Mouse (Mus musculus) forebrain, embryonic 14.5 days (tissue): Measurements from ENCODE around the gene Itpr2. TPM values are rescaled to one million over a fixed set of nuclear protein-coding genes. Genes with fewer than 3 reads are reported as not detected.

Experiments used
- ATAC-seq: fragments of 200-750 bp; cut with Nextera tagmentation; 2 replicates; pipeline ENCODE4 v1.8.0; 2017; ENCODE audit warnings: mild to moderate bottlenecking, moderate library complexity
- DNase-seq: peaks from one replicate; pipeline ENCODE4 v3.0.0-alpha.2; 2015; ENCODE audit warnings: low spot score
- H3K27ac ChIP-seq: fragments of 300-500 bp; sonication (generic); 2 replicates; pipeline ENCODE4 v1.5.1; 2014; ENCODE audit warnings: low read depth, mild to moderate bottlenecking, control low read depth, low read length, moderate library complexity
- H3K27me3 ChIP-seq: fragments of 300-500 bp; sonication (generic); replicated peaks from 2 replicates; pipeline ENCODE4 v1.6.1; 2014; ENCODE audit warnings: low read length, control low read depth, mixed read lengths; ENCODE audit not compliant: control insufficient read depth, insufficient read depth
- H3K36me3 ChIP-seq: fragments of 300-500 bp; sonication (generic); 2 replicates; pipeline ENCODE4 v1.6.1; 2014; ENCODE audit warnings: low read length, control low read depth; ENCODE audit not compliant: control insufficient read depth, insufficient read depth
- H3K4me1 ChIP-seq: fragments of 300-500 bp; sonication (generic); 2 replicates; pipeline ENCODE4 v1.6.1; 2014; ENCODE audit warnings: antibody characterized with exemption, low read length, control low read depth; ENCODE audit not compliant: control insufficient read depth, insufficient read depth
- H3K4me2 ChIP-seq: fragments of 300-500 bp; sonication (generic); 2 replicates; pipeline ENCODE4 v1.6.1; 2014; ENCODE audit warnings: mild to moderate bottlenecking, control low read depth, low read length
- H3K4me3 ChIP-seq: fragments of 300-500 bp; sonication (generic); 2 replicates; pipeline ENCODE4 v1.5.1; 2014; ENCODE audit warnings: low read depth, low read length, control low read depth
- H3K9ac ChIP-seq: fragments of 300-500 bp; sonication (generic); 2 replicates; pipeline ENCODE4 v1.6.1; 2014; ENCODE audit warnings: mild to moderate bottlenecking, low read length, control low read depth, moderate library complexity
- H3K9me3 ChIP-seq: fragments of 300-500 bp; sonication (generic); replicated peaks from 2 replicates; pipeline ENCODE4 v1.6.1; 2016; ENCODE audit warnings: low read length, control low read depth, mixed read lengths; ENCODE audit not compliant: control insufficient read depth
- WGBS: fragments of 180-500 bp; shearing (Covaris S2); extraction: QIAGEN DNeasy Blood & Tissue Kit; methylation state at CpG from one replicate; pipeline ENCODE4 v1.1.7; 2014; 5-methylcytosine and 5-hydroxymethylcytosine counted together
- polyA plus RNA-seq: library from polyadenylated mRNA; unstranded; fragments of >200 nt; fragmentation: Nextera tagmentation; extraction: Ambion mirVana; gene quantifications from 2 replicates; pipeline ENCODE4 v1.2.1, GENCODE M21; 2014

Itpr2 gene
- polyA plus RNA-seq = 2.4 and 4.5 TPM in 2 replicates

GRCm38 (mm10) chr6:146501866-146502804 lies at the start of gene Itpr2:
Gene Itpr2 (minus strand): TSS chr6:146502223.
- Histone ChIP-seq H3K4me3 (peak within 1 kb of the TSS; percentile 63), H3K27me3 (peaks cover 11% of the 10 kb centered on the region; the same call in 1 of the 2 replicates), H3K9ac (peak within 1 kb of the TSS; percentile 55), H3K9me3 (no peaks in the 10 kb centered on the region), H3K4me2 (peak within 1 kb of the TSS; percentile 98), H3K4me1 (no peaks in the 10 kb centered on the region), H3K27ac (no peak within 1 kb of the TSS), H3K36me3 (no peaks in the 10 kb centered on the region)
- DNase-seq (peak; percentile 68), ATAC-seq (peak; percentile 96)
- WGBS = under 1% methylated on average over 66 of the region's 70 CpGs

- DNase-seq = no peak
- ATAC-seq = no peak
- no peak overlapping the region for H3K4me2 ChIP-seq
Observed at GRCm38 (mm10) chr6:146551326-146551725, 49.3 kb upstream of the Itpr2 start.

GRCm38 (mm10) chr6:146550421-146550820 lies 48.4 kb upstream of the Itpr2 start:
- Histone ChIP-seq H3K27me3 (no peaks in the 10 kb centered on the region), H3K27ac (no peak overlapping the region), H3K9ac (no peak overlapping the region), H3K9me3 (no peaks in the 10 kb centered on the region), H3K4me3 (no peak overlapping the region), H3K4me2 (no peak overlapping the region), H3K4me1 (no peaks in the 10 kb centered on the region), H3K36me3 (peaks cover 75% of the 10 kb centered on the region)
- 89% methylated on average over 2 of the region's 2 CpGs for WGBS
- DNase-seq (no peak), ATAC-seq (no peak)

More at GRCm38 (mm10) chr6:146551326-146551725, 49.3 kb upstream of the Itpr2 start:
- Histone ChIP-seq H3K9me3 (no peaks in the 10 kb centered on the region), H3K27ac (no peak overlapping the region), H3K36me3 (peaks cover 82% of the 10 kb centered on the region), H3K4me1 (no peaks in the 10 kb centered on the region), H3K4me3 (no peak overlapping the region), H3K27me3 (no peaks in the 10 kb centered on the region), H3K9ac (no peak overlapping the region)

- 91% methylated on average over 5 of the region's 5 CpGs for WGBS
Observed at GRCm38 (mm10) chr6:146545289-146545865, 43.4 kb upstream of the Itpr2 start.

GRCm38 (mm10) chr6:146544622-146545021 lies 42.6 kb upstream of the Itpr2 start:
- H3K27ac ChIP-seq = no peak overlapping the region
- WGBS = 90% methylated on average over 1 of the region's 1 CpGs
- no peaks in the 10 kb centered on the region for H3K27me3 ChIP-seq
- H3K4me2 ChIP-seq = no peak overlapping the region
- DNase-seq (no peak), ATAC-seq (no peak)
- H3K9me3 ChIP-seq = no peaks in the 10 kb centered on the region
- peaks cover 25% of the 10 kb centered on the region for H3K36me3 ChIP-seq
- H3K9ac ChIP-seq = no peak overlapping the region
- no peaks in the 10 kb centered on the region for H3K4me1 ChIP-seq
- H3K4me3 ChIP-seq = no peak overlapping the region

More at GRCm38 (mm10) chr6:146545289-146545865, 43.4 kb upstream of the Itpr2 start:
- ATAC-seq (no peak), DNase-seq (no peak)
- Histone ChIP-seq H3K36me3 (peaks cover 32% of the 10 kb centered on the region), H3K9me3 (no peaks in the 10 kb centered on the region), H3K27ac (no peak overlapping the region), H3K4me3 (no peak overlapping the region), H3K27me3 (no peaks in the 10 kb centered on the region), H3K9ac (no peak overlapping the region), H3K4me1 (no peaks in the 10 kb centered on the region), H3K4me2 (no peak overlapping the region)

GRCm38 (mm10) chr6:146540386-146540785 lies 38.4 kb upstream of the Itpr2 start:
- no peak overlapping the region for H3K9ac ChIP-seq
- no peak overlapping the region for H3K4me2 ChIP-seq
- no peak for DNase-seq
- 75% methylated on average over 3 of the region's 3 CpGs for WGBS
- peaks cover 2% of the 10 kb centered on the region; the same call in 1 of the 2 replicates for H3K36me3 ChIP-seq
- H3K27ac ChIP-seq = no peak overlapping the region
- H3K27me3 ChIP-seq = no peaks in the 10 kb centered on the region
- H3K4me1 ChIP-seq = no peaks in the 10 kb centered on the region
- H3K4me3 ChIP-seq = no peak overlapping the region
- no peak for ATAC-seq
- H3K9me3 ChIP-seq = no peaks in the 10 kb centered on the region

GRCm38 (mm10) chr6:146538661-146539060 lies 36.6 kb upstream of the Itpr2 start:
- Histone ChIP-seq H3K9me3 (no peaks in the 10 kb centered on the region), H3K36me3 (no peaks in the 10 kb centered on the region), H3K27me3 (no peaks in the 10 kb centered on the region), H3K9ac (no peak overlapping the region), H3K4me1 (no peaks in the 10 kb centered on the region), H3K4me3 (no peak overlapping the region), H3K4me2 (no peak overlapping the region), H3K27ac (no peak overlapping the region)
- ATAC-seq (no peak), DNase-seq (no peak)
- WGBS = 65% methylated on average over 4 of the region's 4 CpGs

- H3K9me3 ChIP-seq = no peaks in the 10 kb centered on the region
- WGBS = 66% methylated on average over 2 of the region's 2 CpGs
- no peaks in the 10 kb centered on the region for H3K4me1 ChIP-seq
- ATAC-seq = no peak
- DNase-seq = no peak
- H3K4me2 ChIP-seq = no peak overlapping the region
- no peak overlapping the region for H3K27ac ChIP-seq
- no peak overlapping the region for H3K4me3 ChIP-seq
- no peaks in the 10 kb centered on the region for H3K36me3 ChIP-seq
- no peaks in the 10 kb centered on the region for H3K27me3 ChIP-seq
- no peak overlapping the region for H3K9ac ChIP-seq
Observed at GRCm38 (mm10) chr6:146538071-146538470, 36.0 kb upstream of the Itpr2 start.

- no peaks in the 10 kb centered on the region for H3K27me3 ChIP-seq
- H3K9ac ChIP-seq = no peak overlapping the region
- no peak overlapping the region for H3K27ac ChIP-seq
- no peaks in the 10 kb centered on the region for H3K9me3 ChIP-seq
- 93% methylated on average over 4 of the region's 4 CpGs for WGBS
- DNase-seq (no peak), ATAC-seq (no peak)
- H3K36me3 ChIP-seq = no peaks in the 10 kb centered on the region
- no peak overlapping the region for H3K4me2 ChIP-seq
- H3K4me3 ChIP-seq = no peak overlapping the region
- H3K4me1 ChIP-seq = no peaks in the 10 kb centered on the region
Observed at GRCm38 (mm10) chr6:146537111-146537510, 35.1 kb upstream of the Itpr2 start.
